Mouse (Mus musculus) cortical plate, adult 2 months (tissue): Measurements from ENCODE around the gene Lcorl.

ENCODE experiments used
- CTCF ChIP-seq: fragments of 200-500 bp; IDR thresholded peaks from 2 replicates; pipeline ENCODE4 v1.5.1; 2011; ENCODE audit warnings: mild to moderate bottlenecking, control low read depth, low read length; ENCODE audit not compliant: insufficient read depth; ENCODE audit errors: extremely low read depth
- POLR2A ChIP-seq: fragments of 200-500 bp; IDR thresholded peaks from 2 replicates; pipeline ENCODE4 v1.6.1; 2011; ENCODE audit warnings: mild to moderate bottlenecking, low read length, control low read depth; ENCODE audit not compliant: insufficient read depth; ENCODE audit errors: extremely low read depth

GRCm38 (mm10) chr5:45675032-45675431 lies 182.4 kb downstream of the Lcorl start:
- no peak for TF ChIP-seq CTCF
- no peak for TF ChIP-seq POLR2A
